In the genomic region with DNA sequence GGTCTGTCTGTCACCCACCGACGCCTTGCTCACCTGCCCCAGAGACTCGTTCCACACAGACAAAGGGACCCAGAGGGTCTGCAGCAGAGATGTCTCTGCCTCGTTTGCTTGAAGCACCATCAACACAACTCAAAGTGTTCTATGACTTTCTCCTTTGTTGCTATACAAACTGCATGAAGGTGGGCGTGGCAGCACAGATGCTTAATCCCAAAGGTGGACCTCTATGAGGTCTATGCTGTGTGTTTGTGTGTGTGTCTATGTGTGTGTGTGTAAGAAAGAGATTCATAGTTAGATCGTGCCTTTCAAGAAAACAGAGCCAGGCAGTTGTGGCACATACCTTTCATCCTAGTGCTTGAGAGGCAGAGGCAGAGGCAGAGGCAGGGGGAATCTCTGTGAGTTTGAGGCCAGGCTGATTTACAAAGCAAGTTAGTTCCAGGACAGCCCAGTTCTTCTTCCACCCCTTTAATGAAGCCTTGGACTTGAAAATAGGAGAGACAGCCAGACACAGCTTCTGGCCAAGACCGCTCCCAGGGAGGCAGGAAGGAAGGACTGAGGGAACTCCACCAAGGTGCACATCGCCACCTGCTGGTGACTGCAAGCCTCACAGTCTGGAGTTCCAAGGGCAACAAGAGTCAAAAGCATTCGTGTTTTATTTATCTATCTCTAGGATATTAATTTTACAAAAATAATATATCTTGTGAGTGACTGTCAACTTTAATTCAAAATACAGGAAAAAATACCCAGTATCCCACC, we compare ENCODE assay signal across 8 mouse cellular contexts. TPM values are rescaled to one million over a fixed set of nuclear protein-coding genes. Genes with fewer than 3 reads are reported as not detected.
DNase-seq lines count a peak whose midpoint lies in the region; ATAC-seq and TF ChIP-seq lines count a peak whose summit lies in the region.

No protein-coding gene starts in this region.

- 0 out of 2 replicates have a peak, but pooled peaks have one; percentile 47 for ATAC-seq in kidney, embryonic 16.5 days (ENCODE audit: low FRiP score, low TSS enrichment)
- peak; percentile 60; the same call in 1 of the 2 replicates for ATAC-seq in liver, embryonic 11.5 days (replicated peaks; ENCODE audit: low FRiP score)

- TF ChIP-seq CTCF in thymus, adult 2 months (IDR thresholded peaks at IDR 0.05; ENCODE audit: borderline replicate concordance, control insufficient read depth, extremely low read depth, insufficient read depth, low read length, poor library complexity), result peak; percentile 90

- no peak overlapping the region for H3K4me3 ChIP-seq in kidney, embryonic 16.5 days (ENCODE audit: low read length)
- no peak overlapping the region for H3K4me3 ChIP-seq in liver, embryonic 11.5 days (ENCODE audit: low read depth, low read length)
- H3K4me3 ChIP-seq in thymus, adult 2 months (ENCODE audit: control insufficient read depth, insufficient read depth, low read length), result no peak overlapping the region

- H3K4me2 ChIP-seq in kidney, embryonic 16.5 days (replicated peaks; ENCODE audit: low read depth, low read length), result no peak overlapping the region
- H3K4me2 ChIP-seq in liver, embryonic 11.5 days, result no peak overlapping the region

- H3K4me1 ChIP-seq in kidney, embryonic 16.5 days (ENCODE audit: insufficient read depth, low read length), result peaks cover 4% of the 10 kb centered on the region; the same call in 1 of the 2 replicates
- peaks cover 4% of the 10 kb centered on the region; the same call in 1 of the 2 replicates for H3K4me1 ChIP-seq in liver, embryonic 11.5 days (replicated peaks; ENCODE audit: control insufficient read depth, insufficient read depth, low read length)
- no peaks in the 10 kb centered on the region for H3K4me1 ChIP-seq in thymus, adult 2 months (replicated peaks; ENCODE audit: control insufficient read depth, insufficient read depth, low read length)

- no peaks in the 10 kb centered on the region for H3K9me3 ChIP-seq in kidney, embryonic 16.5 days (ENCODE audit: low read length)
- H3K9me3 ChIP-seq in liver, embryonic 11.5 days (ENCODE audit: control insufficient read depth, low read length), result no peaks in the 10 kb centered on the region

- no peak overlapping the region for H3K27ac ChIP-seq in kidney, embryonic 16.5 days (ENCODE audit: low read length)
- no peak overlapping the region for H3K27ac ChIP-seq in liver, embryonic 11.5 days (ENCODE audit: low read depth, low read length)
- H3K27ac ChIP-seq in thymus, adult 2 months (ENCODE audit: control insufficient read depth, insufficient read depth, low read length), result no peak overlapping the region

- WGBS in kidney, embryonic 16.5 days, result 31% methylated on average over 9 of the region's 9 CpGs
- 29% methylated on average over 9 of the region's 9 CpGs for WGBS in liver, embryonic 11.5 days
- WGBS in thymus, adult 2 months, result 49% methylated on average over 9 of the region's 9 CpGs

- no peaks in the 10 kb centered on the region for H3K27me3 ChIP-seq in kidney, embryonic 16.5 days (ENCODE audit: insufficient read depth, low read length)
- H3K27me3 ChIP-seq in liver, embryonic 11.5 days (replicated peaks; ENCODE audit: control insufficient read depth, insufficient read depth, low read length), result no peaks in the 10 kb centered on the region
- H3K27me3 ChIP-seq in thymus, adult 2 months (ENCODE audit: control insufficient read depth, insufficient read depth, low read length), result no peaks in the 10 kb centered on the region

- no peak for TF ChIP-seq POLR2A in thymus, adult 2 months (IDR thresholded peaks at IDR 0.05; ENCODE audit: control insufficient read depth, extremely low read depth, insufficient read depth, low read length, poor library complexity)

- peak; percentile 89 for DNase-seq in B cell, adult 2 months
- peak; percentile 85 for DNase-seq in adrenal gland, adult 8-10 months
- peak; percentile 76 for DNase-seq in embryo, embryonic 11.5 days (ENCODE audit: low read depth, low spot score)
- peak; percentile 95 for DNase-seq in heart, adult 8-10 months (ENCODE audit: low spot score)
- DNase-seq in liver, embryonic 11.5 days (ENCODE audit: low spot score), result peak; percentile 75
- DNase-seq in ovary, adult 18-20 months (ENCODE audit: low spot score), result peak; percentile 80
- DNase-seq in thymus, adult 2 months, result peak; percentile 87

- no peaks in the 10 kb centered on the region for H3K36me3 ChIP-seq in kidney, embryonic 16.5 days (ENCODE audit: insufficient read depth, low read length)
- H3K36me3 ChIP-seq in liver, embryonic 11.5 days (ENCODE audit: control insufficient read depth, insufficient read depth, low read length), result no peaks in the 10 kb centered on the region
- H3K36me3 ChIP-seq in thymus, adult 2 months (ENCODE audit: control insufficient read depth, insufficient read depth, low read length), result no peaks in the 10 kb centered on the region

- 0 out of 2 replicates have a peak overlapping the region, but pooled peaks have one; percentile 12 for H3K9ac ChIP-seq in kidney, embryonic 16.5 days (replicated peaks; ENCODE audit: low read length)
- H3K9ac ChIP-seq in liver, embryonic 11.5 days (ENCODE audit: low read depth, low read length), result no peak overlapping the region

RNA-seq across cellular contexts. Expression of gene Aldh2, which starts 8.1 kb away (rescaled TPM):
- 1,000 to 10,000 TPM in 2 of 4 experiments, 100 to 1,000 TPM in 2; 881 to 2,723 (median 1,517) TPM for total RNA-seq in adrenal gland, adult 8-10 months (2022)
- 100 to 1,000 TPM; 363 to 434 (median 401) TPM for total RNA-seq in heart, adult 8-10 months (2022)
- polyA plus RNA-seq in kidney, embryonic 16.5 days (2015; fragmentation: Nextera tagmentation; extraction: Ambion mirVana), result 234 and 274 TPM in 2 replicates
- polyA plus RNA-seq in liver, embryonic 11.5 days (2014; fragmentation: Nextera tagmentation; extraction: Ambion mirVana), result 88.7 and 97.3 TPM in 2 replicates
- 203 and 217 TPM in 2 replicates for polyA plus RNA-seq in thymus, adult 2 months (2012; rRNA removed)

RNA-seq across cellular contexts. Expression of gene Acad12, which starts 17.0 kb away (rescaled TPM):
- 10 to 100 TPM; 20.1 to 26.0 (median 22.8) TPM for total RNA-seq in adrenal gland, adult 8-10 months (2022)
- 100 to 1,000 TPM in 2 of 4 experiments, 10 to 100 TPM in 2; 97.0 to 106 (median 99.0) TPM for total RNA-seq in heart, adult 8-10 months (2022)
- polyA plus RNA-seq in kidney, embryonic 16.5 days (2015; fragmentation: Nextera tagmentation; extraction: Ambion mirVana), result 3.5 and 3.6 TPM in 2 replicates
- 3.0 and 5.0 TPM in 2 replicates for polyA plus RNA-seq in liver, embryonic 11.5 days (2014; fragmentation: Nextera tagmentation; extraction: Ambion mirVana)
- polyA plus RNA-seq in thymus, adult 2 months (2012; rRNA removed), result 3.9 and 8.8 TPM in 2 replicates

RNA-seq across cellular contexts. Expression of gene Mapkapk5, which starts 56.0 kb away (rescaled TPM):
- total RNA-seq in adrenal gland, adult 8-10 months (2022), result 10 to 100 TPM; 59.5 to 85.2 (median 79.4) TPM
- total RNA-seq in heart, adult 8-10 months (2022), result 100 to 1,000 TPM; 104 to 124 (median 121) TPM
- polyA plus RNA-seq in kidney, embryonic 16.5 days (2015; fragmentation: Nextera tagmentation; extraction: Ambion mirVana), result 50.6 and 51.2 TPM in 2 replicates
- polyA plus RNA-seq in liver, embryonic 11.5 days (2014; fragmentation: Nextera tagmentation; extraction: Ambion mirVana), result 59.8 and 65.3 TPM in 2 replicates
- 38.7 and 49.3 TPM in 2 replicates for polyA plus RNA-seq in thymus, adult 2 months (2012; rRNA removed)

RNA-seq across cellular contexts. Expression of gene Adam1a, which starts 56.4 kb away (rescaled TPM):
- 10 to 100 TPM in 2 of 4 experiments, 1 to 10 TPM in 2; 4.6 to 15.8 (median 9.0) TPM for total RNA-seq in adrenal gland, adult 8-10 months (2022)
- total RNA-seq in heart, adult 8-10 months (2022), result 1 to 10 TPM; 1.6 to 3.1 (median 2.3) TPM
- 1.2 and 1.5 TPM in 2 replicates for polyA plus RNA-seq in kidney, embryonic 16.5 days (2015; fragmentation: Nextera tagmentation; extraction: Ambion mirVana)
- polyA plus RNA-seq in liver, embryonic 11.5 days (2014; fragmentation: Nextera tagmentation; extraction: Ambion mirVana), result 1.2 TPM in 2 replicates
- polyA plus RNA-seq in thymus, adult 2 months (2012; rRNA removed), result 4.0 and 6.8 TPM in 2 replicates

RNA-seq across cellular contexts. Expression of gene Gm42878, which starts 56.4 kb away (rescaled TPM):
- total RNA-seq in adrenal gland, adult 8-10 months (2022), result not detected
- not detected for total RNA-seq in heart, adult 8-10 months (2022)
- polyA plus RNA-seq in kidney, embryonic 16.5 days (2015; fragmentation: Nextera tagmentation; extraction: Ambion mirVana), result 0.42 TPM in 1 of 2 replicates, not detected in the other
- polyA plus RNA-seq in liver, embryonic 11.5 days (2014; fragmentation: Nextera tagmentation; extraction: Ambion mirVana), result not detected in 2 replicates
- not detected in 2 replicates for polyA plus RNA-seq in thymus, adult 2 months (2012; rRNA removed)
